Mouse (Mus musculus): ENCODE measurements around the gene Hmga2.

DNA sequence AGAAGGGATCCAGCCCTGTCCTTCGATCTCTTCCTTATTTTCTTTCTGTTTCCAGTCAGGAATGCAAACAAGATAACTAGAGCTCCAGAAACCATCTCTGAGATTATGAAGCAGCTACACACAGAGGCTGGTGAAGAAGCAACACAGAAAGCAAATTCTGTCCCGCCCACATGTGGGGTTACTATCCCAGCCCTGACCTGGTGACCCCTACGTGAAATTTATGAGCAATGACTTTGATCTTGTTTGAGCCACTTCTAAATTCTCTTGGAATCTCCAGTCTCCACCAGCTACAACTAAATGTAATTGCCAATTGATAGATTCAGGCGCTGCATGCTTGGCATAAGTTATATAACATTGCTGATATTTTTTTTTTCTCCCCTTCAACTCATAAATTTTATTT is 7.9 kb upstream of the Hmga2 start:
- TF ChIP-seq CTCF (IDR thresholded peaks at IDR 0.05; ENCODE audit: control insufficient read depth, insufficient read depth, low read length) (no peak), POLR2A (IDR thresholded peaks at IDR 0.05; ENCODE audit: borderline replicate concordance, control insufficient read depth, low read depth, low read length) (no peak)

All from bone marrow, adult 2 months (tissue).